Mouse (Mus musculus): ENCODE results near the gene Arhgef33. TPM values are rescaled to one million over a fixed set of nuclear protein-coding genes. Genes with fewer than 3 reads are reported as not detected.

Gene Arhgef33
- polyA plus RNA-seq, 1 experiment, result not detected

DNA sequence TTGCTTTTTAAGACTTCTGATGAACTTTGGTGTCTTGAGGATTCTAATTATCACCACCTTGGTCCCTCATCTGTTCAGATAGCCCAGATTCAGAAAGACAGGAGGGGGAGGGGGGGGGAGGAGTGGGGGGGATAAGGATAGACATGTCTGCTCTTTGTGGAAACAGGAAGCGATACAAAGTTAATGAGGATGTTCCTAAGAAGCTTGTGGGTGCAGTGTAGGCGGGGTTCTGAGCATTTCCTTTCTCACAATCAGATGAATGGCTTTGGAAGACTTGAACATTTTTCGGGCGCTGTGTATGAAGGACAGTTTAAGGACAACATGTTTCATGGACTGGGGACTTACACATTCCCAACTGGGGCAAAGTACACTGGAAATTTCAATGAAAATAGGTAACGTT, 11.9 kb upstream of the Arhgef33 start:
- TF ChIP-seq USF1 (IDR thresholded peaks at IDR 0.05; ENCODE audit: low read depth) (no peak), CEBPB (IDR thresholded peaks at IDR 0.05; ENCODE audit: low read depth) (no peak), FOSL1 (IDR thresholded peaks at IDR 0.05; ENCODE audit: insufficient read depth, low read length, poor library complexity, severe bottlenecking) (no peak), MAX (IDR thresholded peaks at IDR 0.05) (no peak), MYOD1 (IDR thresholded peaks at IDR 0.05; ENCODE audit: control insufficient read depth, insufficient read length, low read depth) (no peak), CTCF (IDR thresholded peaks at IDR 0.05; ENCODE audit: control insufficient read depth, insufficient read depth, insufficient read length) (no peak), MYOG (IDR thresholded peaks at IDR 0.05; ENCODE audit: control insufficient read depth, extremely low read depth, insufficient read length) (no peak)
- H3K27me3 ChIP-seq (ENCODE audit: control insufficient read depth, insufficient read depth, insufficient read length), result no peaks in the 10 kb centered on the region
- H3K79me2 ChIP-seq (ENCODE audit: control insufficient read depth, insufficient read depth), result no peaks in the 10 kb centered on the region
- H3ac ChIP-seq (ENCODE audit: control insufficient read depth, insufficient read length, low read depth), result no peak overlapping the region
- no peak overlapping the region for H3K4me3 ChIP-seq (ENCODE audit: insufficient read depth, poor library complexity, severe bottlenecking)
- no peaks in the 10 kb centered on the region for H3K79me3 ChIP-seq (ENCODE audit: low read depth)
- H3K36me3 ChIP-seq (ENCODE audit: control insufficient read depth, insufficient read depth), result no peaks in the 10 kb centered on the region

GRCm38 (mm10) chr17:80298844-80299243, 8.4 kb upstream of the Arhgef33 start:
- Histone ChIP-seq H3K36me3 (ENCODE audit: control insufficient read depth, insufficient read depth) (no peaks in the 10 kb centered on the region), H3K79me3 (ENCODE audit: low read depth) (no peaks in the 10 kb centered on the region), H3K27me3 (ENCODE audit: control insufficient read depth, insufficient read depth, insufficient read length) (no peaks in the 10 kb centered on the region), H3K4me3 (ENCODE audit: insufficient read depth, poor library complexity, severe bottlenecking) (no peak overlapping the region), H3ac (ENCODE audit: control insufficient read depth, insufficient read length, low read depth) (no peak overlapping the region), H3K79me2 (ENCODE audit: control insufficient read depth, insufficient read depth) (no peaks in the 10 kb centered on the region)
- TF ChIP-seq FOSL1 (IDR thresholded peaks at IDR 0.05; ENCODE audit: insufficient read depth, low read length, poor library complexity, severe bottlenecking), result no peak
- no peak for TF ChIP-seq MYOG (IDR thresholded peaks at IDR 0.05; ENCODE audit: control insufficient read depth, extremely low read depth, insufficient read length)
- no peak for TF ChIP-seq USF1 (IDR thresholded peaks at IDR 0.05; ENCODE audit: low read depth)
- TF ChIP-seq CEBPB (IDR thresholded peaks at IDR 0.05; ENCODE audit: low read depth), result no peak
- no peak for TF ChIP-seq CTCF (IDR thresholded peaks at IDR 0.05; ENCODE audit: control insufficient read depth, insufficient read depth, insufficient read length)

- no peaks in the 10 kb centered on the region for H3K36me3 ChIP-seq (ENCODE audit: control insufficient read depth, insufficient read depth)
- H3ac ChIP-seq (ENCODE audit: control insufficient read depth, insufficient read length, low read depth), result no peak overlapping the region
- no peak overlapping the region for H3K4me3 ChIP-seq (ENCODE audit: insufficient read depth, poor library complexity, severe bottlenecking)
- H3K79me2 ChIP-seq (ENCODE audit: control insufficient read depth, insufficient read depth), result no peaks in the 10 kb centered on the region
- H3K79me3 ChIP-seq (ENCODE audit: low read depth), result no peaks in the 10 kb centered on the region
- TF ChIP-seq CTCF (IDR thresholded peaks at IDR 0.05; ENCODE audit: control insufficient read depth, insufficient read depth, insufficient read length), result no peak
- TF ChIP-seq USF1 (IDR thresholded peaks at IDR 0.05; ENCODE audit: low read depth), result no peak
- no peak for TF ChIP-seq MAX (IDR thresholded peaks at IDR 0.05)
- no peak for TF ChIP-seq FOSL1 (IDR thresholded peaks at IDR 0.05; ENCODE audit: insufficient read depth, low read length, poor library complexity, severe bottlenecking)
- TF ChIP-seq MYOD1 (IDR thresholded peaks at IDR 0.05; ENCODE audit: control insufficient read depth, insufficient read length, low read depth), result no peak
- TF ChIP-seq MYOG (IDR thresholded peaks at IDR 0.05; ENCODE audit: control insufficient read depth, extremely low read depth, insufficient read length), result no peak
- no peak for TF ChIP-seq CEBPB (IDR thresholded peaks at IDR 0.05; ENCODE audit: low read depth)
- no peaks in the 10 kb centered on the region for H3K27me3 ChIP-seq (ENCODE audit: control insufficient read depth, insufficient read depth, insufficient read length)
These were observed 4.6 kb downstream of the Arhgef33 start for GRCm38 (mm10) chr17:80311761-80312160.

DNA sequence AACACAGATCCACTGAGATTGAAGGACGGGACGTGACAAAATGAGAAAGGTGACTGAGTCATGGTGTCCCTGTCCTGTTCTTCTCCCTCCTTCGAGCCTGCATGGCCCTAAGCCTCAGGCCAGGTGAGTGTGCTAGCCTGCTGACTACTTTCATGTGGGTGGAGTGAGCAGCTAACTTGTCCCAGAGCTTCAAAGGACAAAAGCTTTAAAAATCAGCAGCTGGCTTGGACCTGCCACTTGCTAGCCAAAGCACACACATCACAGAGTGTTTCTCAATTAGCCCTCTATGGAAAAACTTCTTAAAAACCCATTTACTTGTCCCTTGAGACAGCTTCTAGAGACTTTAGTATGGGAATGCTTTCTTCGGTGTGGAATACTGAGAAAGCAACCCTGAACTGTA, 5.2 kb downstream of the Arhgef33 start:
- Histone ChIP-seq H3K79me3 (ENCODE audit: low read depth) (no peaks in the 10 kb centered on the region), H3K4me3 (ENCODE audit: insufficient read depth, poor library complexity, severe bottlenecking) (no peak overlapping the region), H3ac (ENCODE audit: control insufficient read depth, insufficient read length, low read depth) (no peak overlapping the region), H3K79me2 (ENCODE audit: control insufficient read depth, insufficient read depth) (no peaks in the 10 kb centered on the region), H3K36me3 (ENCODE audit: control insufficient read depth, insufficient read depth) (no peaks in the 10 kb centered on the region), H3K27me3 (ENCODE audit: control insufficient read depth, insufficient read depth, insufficient read length) (no peaks in the 10 kb centered on the region)
- TF ChIP-seq MAX (IDR thresholded peaks at IDR 0.05) (no peak), CEBPB (IDR thresholded peaks at IDR 0.05; ENCODE audit: low read depth) (no peak), CTCF (IDR thresholded peaks at IDR 0.05; ENCODE audit: control insufficient read depth, insufficient read depth, insufficient read length) (no peak), USF1 (IDR thresholded peaks at IDR 0.05; ENCODE audit: low read depth) (no peak), MYOG (IDR thresholded peaks at IDR 0.05; ENCODE audit: control insufficient read depth, extremely low read depth, insufficient read length) (no peak), FOSL1 (IDR thresholded peaks at IDR 0.05; ENCODE audit: insufficient read depth, low read length, poor library complexity, severe bottlenecking) (no peak), MYOD1 (IDR thresholded peaks at IDR 0.05; ENCODE audit: control insufficient read depth, insufficient read length, low read depth) (no peak)

GRCm38 (mm10) chr17:80322228-80322627, 15.0 kb downstream of the Arhgef33 start:
- Histone ChIP-seq H3ac (ENCODE audit: control insufficient read depth, insufficient read length, low read depth) (no peak overlapping the region), H3K4me3 (ENCODE audit: insufficient read depth, poor library complexity, severe bottlenecking) (no peak overlapping the region), H3K79me3 (ENCODE audit: low read depth) (no peaks in the 10 kb centered on the region), H3K36me3 (ENCODE audit: control insufficient read depth, insufficient read depth) (no peaks in the 10 kb centered on the region), H3K79me2 (ENCODE audit: control insufficient read depth, insufficient read depth) (no peaks in the 10 kb centered on the region), H3K27me3 (ENCODE audit: control insufficient read depth, insufficient read depth, insufficient read length) (no peaks in the 10 kb centered on the region)
- TF ChIP-seq FOSL1 (IDR thresholded peaks at IDR 0.05; ENCODE audit: insufficient read depth, low read length, poor library complexity, severe bottlenecking) (no peak), MYOG (IDR thresholded peaks at IDR 0.05; ENCODE audit: control insufficient read depth, extremely low read depth, insufficient read length) (no peak), MAX (IDR thresholded peaks at IDR 0.05) (no peak), CEBPB (IDR thresholded peaks at IDR 0.05; ENCODE audit: low read depth) (no peak), USF1 (IDR thresholded peaks at IDR 0.05; ENCODE audit: low read depth) (no peak), CTCF (IDR thresholded peaks at IDR 0.05; ENCODE audit: control insufficient read depth, insufficient read depth, insufficient read length) (no peak), MYOD1 (IDR thresholded peaks at IDR 0.05; ENCODE audit: control insufficient read depth, insufficient read length, low read depth) (no peak)

DNA sequence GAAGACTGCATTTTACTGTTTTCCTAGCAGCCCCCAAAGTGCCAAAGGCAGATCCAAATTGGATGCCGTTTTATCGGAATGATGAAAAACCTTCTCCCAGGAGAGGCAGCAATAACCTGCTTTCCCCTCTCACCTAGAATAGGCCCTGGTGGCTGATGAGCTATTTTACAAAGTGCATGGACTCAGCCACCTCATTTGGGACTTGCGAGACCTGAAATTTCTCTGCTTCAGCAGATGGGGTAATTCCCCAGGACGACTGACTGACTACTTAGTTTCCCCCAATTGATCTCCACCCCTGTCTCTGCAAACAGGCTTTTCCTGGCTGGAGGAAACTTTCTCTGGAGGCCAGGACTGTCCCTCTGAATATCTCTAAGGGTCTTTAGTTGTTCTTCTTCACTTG, 15.8 kb downstream of the Arhgef33 start:
- Histone ChIP-seq H3K4me3 (ENCODE audit: insufficient read depth, poor library complexity, severe bottlenecking) (no peak overlapping the region), H3ac (ENCODE audit: control insufficient read depth, insufficient read length, low read depth) (no peak overlapping the region), H3K79me2 (ENCODE audit: control insufficient read depth, insufficient read depth) (no peaks in the 10 kb centered on the region), H3K36me3 (ENCODE audit: control insufficient read depth, insufficient read depth) (no peaks in the 10 kb centered on the region), H3K79me3 (ENCODE audit: low read depth) (no peaks in the 10 kb centered on the region), H3K27me3 (ENCODE audit: control insufficient read depth, insufficient read depth, insufficient read length) (no peaks in the 10 kb centered on the region)
- TF ChIP-seq MAX (IDR thresholded peaks at IDR 0.05) (no peak), MYOG (IDR thresholded peaks at IDR 0.05; ENCODE audit: control insufficient read depth, extremely low read depth, insufficient read length) (no peak), USF1 (IDR thresholded peaks at IDR 0.05; ENCODE audit: low read depth) (no peak), CTCF (IDR thresholded peaks at IDR 0.05; ENCODE audit: control insufficient read depth, insufficient read depth, insufficient read length) (no peak), CEBPB (IDR thresholded peaks at IDR 0.05; ENCODE audit: low read depth) (no peak), FOSL1 (IDR thresholded peaks at IDR 0.05; ENCODE audit: insufficient read depth, low read length, poor library complexity, severe bottlenecking) (no peak)

Measured in C2C12 (cell line).